Mouse (Mus musculus) layer of hippocampus, adult 2 months (tissue): Measurements from ENCODE around the gene Magi1. TPM values are rescaled to one million over a fixed set of nuclear protein-coding genes. Genes with fewer than 3 reads are reported as not detected.

Source experiments
- DNase-seq, 2 experiments: peaks; one replicate each; pipeline ENCODE4 v3.0.0; 2022; ENCODE audit warnings: low spot score in 2 of 2
- H3K27ac ChIP-seq: fragments of 200-600 bp; 2 replicates; pipeline ENCODE4 v1.8.1; 2022
- H3K4me3 ChIP-seq: fragments of 200-600 bp; 2 replicates; pipeline ENCODE4 v1.8.1; 2022; ENCODE audit warnings: mild to moderate bottlenecking
- CTCF ChIP-seq: fragments of 200-600 bp; conservative IDR thresholded peaks from 2 replicates; pipeline ENCODE4 v1.8.1; 2022; ENCODE audit warnings: antibody characterized with exemption, mild to moderate bottlenecking, moderate library complexity
- total RNA-seq, 2 experiments: library from RNA; stranded (reverse); gene quantifications; 2 replicates each; pipeline ENCODE4 v1.2.3; 2021

The Magi1 gene
- total RNA-seq, 2 experiments from 2014 or later = 46.5 to 48.8 TPM

DNA sequence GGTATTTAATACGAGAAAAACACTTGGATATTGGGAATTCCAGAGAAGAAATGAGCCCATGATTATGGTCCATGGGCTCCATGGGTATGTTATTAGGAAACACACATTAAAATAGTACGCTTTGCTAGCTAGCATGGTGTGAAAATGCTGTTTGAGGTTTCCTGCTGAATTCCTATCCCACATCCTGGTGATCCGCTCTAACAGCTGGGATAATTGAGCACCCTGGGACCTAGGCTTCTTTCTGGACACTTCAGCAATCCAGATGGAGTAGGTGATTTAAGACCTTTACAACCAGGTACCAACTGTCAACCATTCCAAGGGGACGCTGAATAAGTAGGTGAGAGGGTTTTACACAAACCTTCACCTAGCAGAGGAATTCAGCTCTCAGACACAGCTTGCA lies 191.2 kb downstream of the Magi1 start:
- Histone ChIP-seq H3K4me3 (no peak overlapping the region), H3K27ac (no peak overlapping the region)
- TF ChIP-seq CTCF = no peak
- DNase-seq = no peak

DNA sequence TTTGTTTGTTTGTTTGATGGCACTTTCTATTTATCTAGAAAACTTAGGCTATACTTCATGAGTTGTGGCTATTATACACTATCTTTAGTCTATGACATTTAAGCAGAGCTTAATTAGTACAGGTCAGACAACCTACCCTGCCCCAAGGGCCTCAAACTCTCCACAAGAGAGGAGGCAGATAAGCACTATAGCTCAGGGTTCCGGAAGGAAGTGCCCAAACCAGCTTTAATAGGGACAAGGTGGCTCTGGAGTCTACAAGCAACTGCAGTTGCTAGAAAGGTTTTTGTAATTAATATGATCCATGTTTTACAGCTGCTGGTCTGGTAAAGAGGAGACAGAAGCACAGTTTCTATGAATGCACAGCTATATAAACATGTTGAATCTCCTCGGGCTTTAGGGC lies 196.9 kb downstream of the Magi1 start:
- no peak for TF ChIP-seq CTCF
- Histone ChIP-seq H3K4me3 (no peak overlapping the region), H3K27ac (no peak overlapping the region)
- DNase-seq = no peak

DNA sequence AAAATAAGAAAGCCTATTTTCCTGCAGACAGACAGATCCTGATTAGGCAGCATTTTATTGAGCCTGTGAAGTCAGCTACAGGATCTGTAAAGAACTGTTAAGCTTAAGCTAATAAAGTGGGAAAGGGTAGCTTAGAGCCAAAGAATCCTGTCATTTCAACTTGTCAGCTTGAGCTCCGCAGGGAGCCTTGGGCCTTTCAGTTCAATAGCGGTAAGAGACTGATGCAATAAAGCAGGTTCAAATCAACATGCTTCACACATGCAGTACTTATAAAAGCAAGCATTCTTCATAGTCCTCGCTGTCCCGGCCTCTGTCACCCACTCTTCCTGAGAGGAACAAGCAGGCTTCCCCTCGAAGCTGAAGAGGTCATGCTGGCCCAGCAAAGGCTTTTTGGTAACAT lies 199.0 kb downstream of the Magi1 start:
- no peak for DNase-seq
- H3K4me3 ChIP-seq = no peak overlapping the region
- H3K27ac ChIP-seq = no peak overlapping the region
- TF ChIP-seq CTCF = no peak

DNA sequence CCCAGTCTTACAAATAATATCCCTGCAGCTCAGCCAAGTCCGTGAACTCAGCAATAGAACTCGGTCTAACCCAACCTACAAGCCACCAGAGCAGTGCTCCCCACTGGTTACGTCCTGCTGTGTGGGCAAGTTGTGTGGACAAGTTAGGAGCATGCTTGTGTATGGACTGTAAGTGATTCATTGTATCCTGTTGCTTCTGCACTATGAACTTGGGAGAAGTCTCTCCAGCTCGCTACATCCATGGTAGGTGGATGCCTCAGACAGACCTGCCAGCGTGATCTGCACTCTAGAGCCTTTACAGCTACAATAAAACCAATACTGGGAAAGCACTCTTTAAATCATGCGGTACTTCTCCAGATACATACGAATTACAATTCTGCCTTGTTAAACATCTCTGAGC lies 200.3 kb downstream of the Magi1 start:
- H3K4me3 ChIP-seq = no peak overlapping the region
- H3K27ac ChIP-seq = no peak overlapping the region
- DNase-seq = no peak
- no peak for TF ChIP-seq CTCF

DNA sequence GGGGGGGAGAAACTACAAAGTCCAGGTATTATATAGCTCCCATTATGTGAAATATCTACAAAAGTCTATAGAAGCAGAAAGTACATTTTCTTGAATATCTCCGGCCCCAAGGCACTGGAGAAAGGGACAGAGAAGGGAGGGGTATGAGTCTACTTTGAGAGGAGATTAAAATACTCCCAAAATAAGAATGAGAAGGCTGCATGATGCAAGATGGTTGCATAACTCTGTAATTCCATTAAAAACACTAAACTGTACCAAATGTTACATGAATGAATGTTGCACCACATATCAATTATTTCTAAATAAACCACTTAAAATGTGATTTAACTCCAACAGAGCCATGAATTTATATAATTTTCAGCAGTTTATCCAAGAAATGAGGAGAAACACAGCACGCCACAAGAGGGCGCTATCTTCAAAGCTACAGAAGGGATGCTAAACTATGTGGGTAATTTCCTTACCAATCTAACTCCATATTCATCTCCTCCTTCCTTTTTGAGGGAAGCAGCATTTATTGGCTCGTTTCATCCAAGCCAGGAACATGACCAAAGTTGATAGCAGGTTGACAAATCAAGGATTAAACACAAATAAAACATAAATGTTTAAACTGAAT lies 202.7 kb downstream of the Magi1 start:
- peak; percentile 98 for TF ChIP-seq CTCF
- H3K27ac ChIP-seq = no peak overlapping the region
- peak; percentile 70 to 82 for DNase-seq
- H3K4me3 ChIP-seq = no peak overlapping the region

DNA sequence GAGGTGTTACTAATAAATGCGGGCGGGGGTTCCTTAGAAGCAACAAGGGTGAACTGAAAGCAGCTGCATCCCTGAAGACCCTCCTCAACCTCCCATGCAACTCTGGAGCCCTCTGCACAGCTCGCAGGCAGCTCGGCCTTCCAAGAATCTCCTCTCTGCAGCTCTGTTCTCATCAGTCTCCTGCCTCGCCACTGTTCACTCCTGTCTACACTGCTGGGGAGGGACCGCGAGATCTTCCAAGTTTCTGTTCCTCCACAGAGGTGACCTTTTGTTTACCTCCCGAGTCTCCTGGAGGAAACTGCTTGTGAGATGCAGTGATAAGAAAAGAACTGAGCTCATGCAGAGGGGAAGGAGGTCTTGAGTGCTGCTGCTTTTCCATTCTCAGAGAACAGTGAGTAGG lies 204.8 kb downstream of the Magi1 start:
- Histone ChIP-seq H3K27ac (no peak overlapping the region), H3K4me3 (no peak overlapping the region)
- no peak for TF ChIP-seq CTCF
- no peak for DNase-seq

DNA sequence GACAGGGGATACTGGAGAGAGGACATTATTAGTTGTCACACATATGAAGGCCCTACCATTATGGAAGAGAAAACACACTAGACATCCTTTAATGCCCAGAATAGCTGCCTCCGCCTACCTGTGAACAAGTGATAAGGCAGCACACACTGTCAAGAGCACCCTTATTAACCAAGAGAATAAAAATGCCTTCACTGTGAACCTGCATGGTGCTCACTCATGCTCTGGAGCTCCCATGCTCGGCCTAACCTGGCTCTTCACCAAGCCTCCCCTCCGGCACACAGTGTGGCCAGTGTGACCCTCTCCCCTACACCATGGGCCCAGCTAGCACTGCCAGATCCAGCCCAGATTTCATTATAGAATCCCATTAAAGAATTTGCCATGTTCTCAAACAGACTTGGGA lies 206.7 kb downstream of the Magi1 start:
- no peak overlapping the region for H3K4me3 ChIP-seq

DNA sequence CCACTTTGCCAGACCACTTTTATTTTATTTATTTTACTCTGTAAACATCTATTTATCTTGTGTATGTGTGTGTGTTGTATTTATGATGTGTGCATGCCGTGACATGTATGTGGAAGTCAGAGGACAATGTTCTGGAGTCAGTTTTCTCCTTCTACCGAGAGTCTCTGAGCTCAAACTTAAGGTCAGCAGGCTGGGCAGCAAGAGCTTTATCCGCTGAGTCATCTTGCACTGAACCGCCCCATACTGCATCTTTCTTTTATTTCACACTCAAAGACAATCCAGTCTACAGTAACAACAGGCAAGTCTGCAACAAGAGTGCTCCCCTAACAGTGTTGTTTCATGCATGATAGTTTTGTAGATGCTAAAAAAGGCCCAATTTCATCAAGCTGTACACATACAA lies 207.7 kb downstream of the Magi1 start:
- Histone ChIP-seq H3K4me3 (no peak overlapping the region), H3K27ac (no peak overlapping the region)
- no peak for TF ChIP-seq CTCF
- no peak for DNase-seq

More for the DNA sequence above, 206.7 kb downstream of the Magi1 start:
- no peak for DNase-seq
- no peak for TF ChIP-seq CTCF
- H3K27ac ChIP-seq = no peak overlapping the region

DNA sequence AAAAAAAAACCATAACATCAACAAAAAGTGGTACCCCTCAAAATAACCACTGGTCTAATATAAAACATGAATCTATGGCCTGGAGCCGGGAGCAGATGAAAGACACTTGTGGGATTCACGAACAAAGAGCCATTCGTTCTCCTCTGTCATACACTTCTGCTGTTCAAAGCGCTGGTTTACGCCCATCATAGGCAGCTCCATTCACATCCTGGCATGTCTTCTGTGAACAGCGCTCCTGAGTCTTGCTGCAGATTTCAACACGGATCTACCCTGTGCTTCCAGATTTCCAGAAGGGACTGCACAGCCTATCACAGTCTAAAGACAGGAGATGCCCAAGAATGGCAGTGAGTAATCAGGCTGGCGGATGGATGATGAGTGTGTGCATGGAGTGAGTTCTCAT lies 208.5 kb downstream of the Magi1 start:
- peak in 1 of 2 experiments; percentile 37 for DNase-seq
- Histone ChIP-seq H3K4me3 (0 out of 2 replicates have a peak overlapping the region, but pooled peaks have one; percentile 27), H3K27ac (no peak overlapping the region)
- no peak for TF ChIP-seq CTCF

DNA sequence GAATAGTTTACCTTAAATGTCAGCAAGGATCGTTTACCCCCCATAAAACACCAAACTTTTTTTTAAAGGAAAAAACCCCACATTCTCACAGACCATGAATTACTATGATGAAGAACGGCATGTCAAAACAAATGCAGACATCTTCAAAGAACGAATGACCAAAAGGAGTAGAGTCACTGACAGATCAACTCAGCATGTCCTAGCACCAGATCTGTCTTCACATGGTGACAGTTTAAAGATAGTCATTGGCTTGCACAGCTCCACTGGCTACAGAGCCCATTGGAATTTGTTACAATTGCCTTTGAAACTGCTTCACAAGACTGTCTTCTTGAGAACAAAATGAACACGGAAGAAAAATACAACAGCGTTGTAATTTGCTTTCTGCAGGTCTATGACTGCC lies 212.0 kb downstream of the Magi1 start:
- DNase-seq = no peak
- H3K4me3 ChIP-seq = no peak overlapping the region
- H3K27ac ChIP-seq = no peak overlapping the region
- no peak for TF ChIP-seq CTCF

DNA sequence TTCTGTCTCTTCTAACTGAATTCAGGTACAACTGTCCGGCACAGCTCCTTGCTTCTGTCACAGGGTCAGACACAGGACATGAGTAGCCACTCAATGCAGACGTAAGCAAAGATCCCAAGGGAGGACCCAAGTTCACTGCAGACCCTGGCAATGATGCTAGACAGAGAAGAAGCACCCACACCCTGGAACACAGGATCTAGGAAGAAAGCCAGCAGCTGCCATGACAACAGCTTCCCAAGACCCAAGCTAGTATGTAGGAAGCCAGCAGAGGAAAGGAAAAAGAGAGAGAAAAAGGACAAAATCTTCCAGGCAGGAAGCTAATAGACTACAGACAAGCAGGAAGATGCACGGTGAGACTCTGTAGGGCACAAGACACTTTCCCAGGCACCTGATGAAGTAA lies 213.0 kb downstream of the Magi1 start:
- Histone ChIP-seq H3K4me3 (no peak overlapping the region), H3K27ac (0 out of 2 replicates have a peak overlapping the region, but pooled peaks have one; percentile 18)
- peak; percentile 36 to 48 for DNase-seq
- TF ChIP-seq CTCF = no peak

DNA sequence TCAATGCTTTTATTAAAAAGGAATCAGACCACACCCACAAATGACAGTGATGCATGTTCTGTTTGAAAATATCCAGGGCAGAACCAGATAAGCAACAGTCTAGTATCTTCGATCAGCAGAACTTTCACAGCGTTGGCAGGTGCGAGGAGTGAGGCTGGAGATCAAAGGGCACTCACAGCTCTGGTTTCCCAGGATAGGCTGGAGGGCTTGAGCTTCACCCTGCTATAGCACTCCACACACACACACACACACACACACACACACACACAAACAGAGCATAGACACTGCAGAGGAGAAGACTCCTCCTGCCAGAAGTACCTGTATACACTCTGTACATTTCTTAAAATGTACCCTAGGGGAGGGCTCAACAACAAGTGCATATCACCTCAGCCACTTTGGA lies 214.3 kb downstream of the Magi1 start:
- no peak for DNase-seq
- no peak overlapping the region for H3K4me3 ChIP-seq
- no peak for TF ChIP-seq CTCF
- H3K27ac ChIP-seq = no peak overlapping the region

DNA sequence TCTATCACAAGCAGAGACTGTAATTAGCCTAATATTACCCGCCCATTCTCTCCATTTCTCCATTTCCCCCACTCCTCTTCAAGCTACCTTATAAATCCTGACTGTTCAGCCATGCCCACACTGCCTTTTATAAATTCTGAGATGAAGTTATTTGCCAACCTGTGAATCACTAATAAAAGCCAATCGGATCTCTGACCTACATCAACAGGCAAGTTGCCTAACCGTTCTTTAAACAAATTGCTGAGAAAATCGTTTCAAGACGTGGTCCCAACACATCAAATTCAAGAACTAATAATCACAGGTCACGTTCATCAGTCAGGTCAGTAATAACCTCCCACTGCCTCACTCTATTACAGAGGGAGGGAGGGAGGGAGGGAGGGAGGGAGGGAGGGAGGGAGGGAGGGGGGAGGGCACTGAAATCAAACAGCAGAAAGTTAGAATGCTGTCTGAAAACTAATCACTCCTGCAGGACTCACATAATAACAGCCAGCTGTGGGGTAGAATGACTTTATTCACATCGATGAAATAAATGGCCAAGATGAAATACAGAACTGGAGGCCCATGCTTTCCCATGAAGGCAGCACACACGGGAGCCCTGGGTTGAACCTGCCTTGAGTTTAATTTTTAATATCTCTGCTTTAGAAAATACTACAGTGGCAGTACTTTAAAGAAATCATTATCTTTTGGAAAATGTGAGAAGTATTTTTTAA lies 215.8 kb downstream of the Magi1 start:
- no peak for TF ChIP-seq CTCF
- Histone ChIP-seq H3K27ac (no peak overlapping the region), H3K4me3 (no peak overlapping the region)
- no peak for DNase-seq

DNA sequence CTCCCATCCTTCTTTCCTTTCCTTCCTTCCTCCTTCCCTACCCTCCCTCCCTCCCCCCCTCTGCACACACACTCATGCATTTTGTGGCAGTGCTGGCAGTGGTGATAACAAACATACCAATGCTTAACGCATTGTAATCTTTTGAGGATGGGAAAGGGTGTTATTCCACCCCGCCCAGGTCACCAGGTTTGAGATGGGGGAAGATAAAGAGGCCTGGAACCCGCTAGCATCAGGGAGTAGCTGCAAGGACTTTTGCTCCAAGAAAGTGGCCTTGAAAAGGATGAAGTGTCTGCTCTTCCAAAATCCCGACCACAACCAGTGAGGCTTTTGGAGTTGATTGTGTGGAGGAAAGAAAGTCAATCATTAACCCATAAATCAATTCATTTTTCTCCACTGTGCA lies 218.9 kb downstream of the Magi1 start:
- H3K27ac ChIP-seq = no peak overlapping the region
- no peak for TF ChIP-seq CTCF
- H3K4me3 ChIP-seq = no peak overlapping the region
- DNase-seq = no peak
